Mouse (Mus musculus) hindbrain, embryonic 14.5 days (tissue): ENCODE data around the gene Zc3h12d. TPM values are rescaled to one million over a fixed set of nuclear protein-coding genes. Genes with fewer than 3 reads are reported as not detected.
A peak's percentile ranks its signal among the peaks of the same experiment; 100 is the strongest.

Source experiments
- ATAC-seq: fragments of 200-750 bp; cut with Nextera tagmentation; 2 replicates; pipeline ENCODE4 v1.8.0; 2017; ENCODE audit warnings: moderate number of reproducible peaks, mild to moderate bottlenecking, moderate TSS enrichment, moderate library complexity; ENCODE audit not compliant: low FRiP score
- DNase-seq: peaks from one replicate; pipeline ENCODE4 v3.0.0-alpha.2; 2015; ENCODE audit warnings: low spot score
- H3K27ac ChIP-seq: fragments of 300-500 bp; sonication (generic); 2 replicates; pipeline ENCODE4 v1.5.1; 2014; ENCODE audit warnings: mild to moderate bottlenecking, moderate library complexity
- H3K27me3 ChIP-seq: fragments of 300-500 bp; sonication (generic); 2 replicates; pipeline ENCODE4 v1.6.1; 2014; ENCODE audit warnings: mild to moderate bottlenecking, low read length, mixed read lengths; ENCODE audit not compliant: control insufficient read depth, insufficient read depth
- H3K36me3 ChIP-seq: fragments of 300-500 bp; sonication (generic); replicated peaks from 2 replicates; pipeline ENCODE4 v1.6.1; 2014; ENCODE audit not compliant: control insufficient read depth, insufficient read depth
- H3K4me1 ChIP-seq: fragments of 300-500 bp; sonication (generic); replicated peaks from 2 replicates; pipeline ENCODE4 v1.6.1; 2014; ENCODE audit warnings: antibody characterized with exemption, low read length, mixed read lengths; ENCODE audit not compliant: control insufficient read depth, insufficient read depth
- H3K4me2 ChIP-seq: fragments of 300-500 bp; sonication (generic); replicated peaks from 2 replicates; pipeline ENCODE4 v1.6.1; 2014; ENCODE audit warnings: mild to moderate bottlenecking, moderate library complexity
- H3K4me3 ChIP-seq: fragments of 300-500 bp; sonication (generic); replicated peaks from 2 replicates; pipeline ENCODE4 v1.5.1; 2014; ENCODE audit warnings: mild to moderate bottlenecking, low read length
- H3K9ac ChIP-seq: fragments of 300-500 bp; sonication (generic); 2 replicates; pipeline ENCODE4 v1.6.1; 2014
- H3K9me3 ChIP-seq: fragments of 300-500 bp; sonication (generic); 2 replicates; pipeline ENCODE4 v1.6.1; 2016; ENCODE audit warnings: low read length; ENCODE audit not compliant: control insufficient read depth
- WGBS: fragments of 180-500 bp; shearing (Covaris S2); extraction: QIAGEN DNeasy Blood & Tissue Kit; methylation state at CpG from one replicate; pipeline ENCODE4 v1.1.7; 2014; 5-methylcytosine and 5-hydroxymethylcytosine counted together
- microRNA-seq: library from miRNA; unstranded; fragments of <30 nt; microRNA quantifications from one replicate; pipeline ENCODE4, GENCODE M21; 2016
- polyA plus RNA-seq: library from polyadenylated mRNA; unstranded; fragments of >200 nt; fragmentation: Nextera tagmentation; extraction: Ambion mirVana; gene quantifications from 2 replicates; pipeline ENCODE4 v1.2.1, GENCODE M21; 2014

The Zc3h12d gene
- polyA plus RNA-seq, 1 experiment from 2014 or later, result 0.25 TPM

- Histone ChIP-seq H3K27me3 (no peaks in the 10 kb centered on the region), H3K36me3 (no peaks in the 10 kb centered on the region), H3K4me1 (no peaks in the 10 kb centered on the region), H3K9me3 (no peaks in the 10 kb centered on the region), H3K4me2 (no peak overlapping the region), H3K27ac (no peak overlapping the region), H3K9ac (no peak overlapping the region), H3K4me3 (no peak overlapping the region)
- DNase-seq (no peak), ATAC-seq (no peak)
- WGBS, result 91% methylated on average over 3 of the region's 3 CpGs
Measured at GRCm38 (mm10) chr10:7881971-7882370, 49.7 kb downstream of the Zc3h12d start.

GRCm38 (mm10) chr10:7883524-7883923 lies 51.3 kb downstream of the Zc3h12d start:
- 5% methylated on average over 5 of the region's 5 CpGs for WGBS
- no peak overlapping the region for H3K4me3 ChIP-seq
- no peak overlapping the region for H3K27ac ChIP-seq
- H3K9ac ChIP-seq, result no peak overlapping the region
- no peak overlapping the region for H3K4me2 ChIP-seq
- DNase-seq (peak; percentile 92), ATAC-seq (peak; percentile 86)
- no peaks in the 10 kb centered on the region for H3K27me3 ChIP-seq
- no peaks in the 10 kb centered on the region for H3K9me3 ChIP-seq
- H3K4me1 ChIP-seq, result no peaks in the 10 kb centered on the region
- H3K36me3 ChIP-seq, result no peaks in the 10 kb centered on the region

- H3K9me3 ChIP-seq, result no peaks in the 10 kb centered on the region
- no peak overlapping the region for H3K4me3 ChIP-seq
- H3K4me1 ChIP-seq, result no peaks in the 10 kb centered on the region
- DNase-seq, result no peak
- no peaks in the 10 kb centered on the region for H3K27me3 ChIP-seq
- H3K36me3 ChIP-seq, result no peaks in the 10 kb centered on the region
- H3K27ac ChIP-seq, result no peak overlapping the region
- no peak overlapping the region for H3K9ac ChIP-seq
- no peak for ATAC-seq
- H3K4me2 ChIP-seq, result no peak overlapping the region
- 93% methylated on average over 11 of the region's 11 CpGs for WGBS
Measured at GRCm38 (mm10) chr10:7888256-7888868, 56.1 kb downstream of the Zc3h12d start.

GRCm38 (mm10) chr10:7900719-7901627 lies 68.7 kb downstream of the Zc3h12d start:
- Histone ChIP-seq H3K4me2 (no peak overlapping the region), H3K27ac (no peak overlapping the region), H3K9me3 (no peaks in the 10 kb centered on the region), H3K36me3 (peaks cover 32% of the 10 kb centered on the region), H3K9ac (no peak overlapping the region), H3K4me3 (no peak overlapping the region), H3K27me3 (no peaks in the 10 kb centered on the region), H3K4me1 (no peaks in the 10 kb centered on the region)
- DNase-seq, result no peak
- no peak for ATAC-seq
- WGBS, result 93% methylated on average over 14 of the region's 14 CpGs

- H3K4me1 ChIP-seq, result no peaks in the 10 kb centered on the region
- no peak for ATAC-seq
- no peaks in the 10 kb centered on the region for H3K9me3 ChIP-seq
- H3K27ac ChIP-seq, result no peak overlapping the region
- no peak overlapping the region for H3K9ac ChIP-seq
- H3K4me3 ChIP-seq, result no peak overlapping the region
- H3K4me2 ChIP-seq, result no peak overlapping the region
- H3K36me3 ChIP-seq, result peaks cover 60% of the 10 kb centered on the region
- no peak for DNase-seq
- 93% methylated on average over 5 of the region's 5 CpGs for WGBS
- H3K27me3 ChIP-seq, result no peaks in the 10 kb centered on the region
Measured at GRCm38 (mm10) chr10:7904157-7904556, 71.9 kb downstream of the Zc3h12d start.

- ATAC-seq, result no peak
- H3K27ac ChIP-seq, result no peak overlapping the region
- 89% methylated on average over 12 of the region's 12 CpGs for WGBS
Measured at GRCm38 (mm10) chr10:7907151-7907550, 74.9 kb downstream of the Zc3h12d start.

GRCm38 (mm10) chr10:7911268-7911667 lies 79.0 kb downstream of the Zc3h12d start:
- ATAC-seq, result no peak
- Histone ChIP-seq H3K4me3 (no peak overlapping the region), H3K9ac (no peak overlapping the region), H3K4me1 (no peaks in the 10 kb centered on the region), H3K36me3 (peaks cover 46% of the 10 kb centered on the region), H3K4me2 (no peak overlapping the region), H3K27ac (no peak overlapping the region), H3K9me3 (no peaks in the 10 kb centered on the region), H3K27me3 (no peaks in the 10 kb centered on the region)
- no peak for DNase-seq
- 79% methylated on average over 10 of the region's 10 CpGs for WGBS

More at GRCm38 (mm10) chr10:7907151-7907550, 74.9 kb downstream of the Zc3h12d start:
- no peak for DNase-seq
- H3K27me3 ChIP-seq, result no peaks in the 10 kb centered on the region
- no peaks in the 10 kb centered on the region for H3K9me3 ChIP-seq
- H3K4me1 ChIP-seq, result no peaks in the 10 kb centered on the region
- peaks cover 71% of the 10 kb centered on the region for H3K36me3 ChIP-seq
- no peak overlapping the region for H3K4me2 ChIP-seq
- no peak overlapping the region for H3K9ac ChIP-seq
- H3K4me3 ChIP-seq, result no peak overlapping the region

Small RNA genes within 50 kb of the gene (microRNA-seq; reads per million reads assigned to microRNA genes)
- gene Mir5104, result 0.81 reads per million

Other genes with a start within 250 kb of the Zc3h12d start
- 40.5 and 52.5 TPM in 2 replicates for gene Lrp11, start 242.7 kb upstream of the Zc3h12d start, polyA plus RNA-seq
- 28.7 and 32.3 TPM in 2 replicates for gene Nup43, start 165.0 kb upstream of the Zc3h12d start, polyA plus RNA-seq
- gene Pcmt1, start 151.3 kb upstream of the Zc3h12d start, polyA plus RNA-seq, result 177 and 186 TPM in 2 replicates
- 17.7 and 17.8 TPM in 2 replicates for gene Lats1, start 151.3 kb upstream of the Zc3h12d start, polyA plus RNA-seq
- 29.1 and 30.0 TPM in 2 replicates for gene Katna1, start 106.5 kb upstream of the Zc3h12d start, polyA plus RNA-seq
- 54.7 and 61.7 TPM in 2 replicates for gene Ginm1, start 39.6 kb upstream of the Zc3h12d start, polyA plus RNA-seq
- 42.5 and 43.7 TPM in 2 replicates for gene Ppil4, start 39.6 kb upstream of the Zc3h12d start, polyA plus RNA-seq
- gene Tab2, start 123.8 kb downstream of the Zc3h12d start, polyA plus RNA-seq, result 20.2 and 20.6 TPM in 2 replicates